Mouse (Mus musculus) testis, postnatal 14 days (tissue): Measurements from ENCODE around the gene Epha2.

Experiments
- DNase-seq: peaks from one replicate; pipeline ENCODE4 v3.0.0; 2021; ENCODE audit warnings: low spot score

Epha2 gene

DNA sequence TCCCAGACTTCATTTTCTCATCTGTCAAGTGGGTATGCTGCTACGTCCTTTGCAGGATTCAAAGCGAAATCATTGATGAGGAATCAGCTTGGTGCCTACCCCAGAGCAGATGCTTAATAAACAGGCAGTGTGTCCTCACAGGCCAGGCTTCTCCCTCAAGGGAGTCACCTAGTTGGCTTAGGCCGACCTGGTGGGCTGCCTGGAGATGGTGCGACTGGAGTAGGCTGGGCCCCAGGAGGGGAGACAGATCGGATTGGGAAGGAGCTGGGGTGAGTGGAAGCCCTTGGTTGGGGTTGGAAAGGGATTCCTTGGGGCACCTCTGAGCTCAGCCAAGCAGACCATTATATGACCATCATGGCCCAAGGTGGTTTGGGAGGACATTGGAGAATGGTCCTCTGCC is 71.4 kb downstream of the Epha2 start:
- no peak for DNase-seq
